Mouse (Mus musculus): ENCODE data around the gene Tmem140.

GRCm38 (mm10) chr6:34913341-34914040, 50.5 kb downstream of the Tmem140 start:
- no peak for TF ChIP-seq CTCF (IDR thresholded peaks at IDR 0.05; ENCODE audit: borderline replicate concordance, insufficient read depth, low read depth, low read length)
- TF ChIP-seq POLR2A (IDR thresholded peaks at IDR 0.05; ENCODE audit: borderline replicate concordance, insufficient read depth, low read length) = no peak
